Mouse (Mus musculus) left cerebral cortex, postnatal 10 days (tissue): ENCODE measurements around the gene BC005561. TPM values are rescaled to one million over a fixed set of nuclear protein-coding genes. Genes with fewer than 3 reads are reported as not detected.

ENCODE experiments used
- DNase-seq, 2 experiments: peaks; one replicate each; pipeline ENCODE4 v3.0.0; 2021 to 2022; ENCODE audit warnings: low spot score in 2 of 2, mixed read lengths in 1 of 2; ENCODE audit errors: extremely low spot score in 1 of 2
- intact Hi-C: fragments of 180-260 bp; cut with DNase I; formaldehyde crosslinking; loops from one replicate; pipeline ENCODE4 v1.15.1; 2025
- total RNA-seq, 2 experiments: library from RNA; stranded (reverse); gene quantifications; 2 replicates each; pipeline ENCODE4 v1.2.3; 2021

Gene BC005561
- total RNA-seq: 10 to 100 TPM; 13.6 to 15.3 TPM

DNA sequence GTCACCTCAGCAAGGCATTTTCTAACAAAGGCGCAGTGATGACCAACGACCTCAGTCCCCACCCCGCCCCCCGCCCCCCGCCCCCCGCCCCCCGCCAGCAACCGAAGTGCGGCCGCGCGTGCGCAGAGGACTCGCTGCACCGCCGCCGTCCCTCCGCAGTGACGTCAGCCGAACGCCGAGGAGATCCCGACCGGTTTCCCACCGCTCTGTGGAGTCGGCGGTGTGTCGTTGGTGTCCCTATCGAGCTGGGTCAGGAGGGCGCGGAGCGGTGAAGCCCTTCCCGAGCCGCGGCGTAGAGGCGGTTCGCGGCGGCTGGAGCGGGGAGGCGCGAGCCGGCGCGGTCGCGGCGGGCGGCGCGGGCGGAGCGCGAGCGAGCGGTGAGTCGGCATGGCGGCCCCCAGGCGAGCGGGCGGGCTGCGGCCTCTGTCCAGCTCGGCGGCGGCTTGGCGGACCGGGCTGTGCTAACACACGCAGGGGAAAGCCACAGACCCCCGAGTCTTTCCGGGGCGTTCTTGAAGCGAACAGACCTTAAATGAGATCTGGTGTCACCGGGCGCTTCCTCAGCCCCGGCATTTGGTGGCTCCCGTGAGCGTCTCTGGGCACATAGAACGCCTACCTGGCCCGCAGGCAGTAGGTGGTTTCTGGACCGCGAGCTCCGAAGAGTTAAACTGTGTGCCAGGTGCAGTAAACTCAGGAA lies at the start of gene BC005561:
Gene BC005561 (plus strand): TSS at position 158 of the 697 bp plus-strand sequence.
- peak; percentile 81 to 93 for DNase-seq
- intact Hi-C loops: no loop called here

DNA sequence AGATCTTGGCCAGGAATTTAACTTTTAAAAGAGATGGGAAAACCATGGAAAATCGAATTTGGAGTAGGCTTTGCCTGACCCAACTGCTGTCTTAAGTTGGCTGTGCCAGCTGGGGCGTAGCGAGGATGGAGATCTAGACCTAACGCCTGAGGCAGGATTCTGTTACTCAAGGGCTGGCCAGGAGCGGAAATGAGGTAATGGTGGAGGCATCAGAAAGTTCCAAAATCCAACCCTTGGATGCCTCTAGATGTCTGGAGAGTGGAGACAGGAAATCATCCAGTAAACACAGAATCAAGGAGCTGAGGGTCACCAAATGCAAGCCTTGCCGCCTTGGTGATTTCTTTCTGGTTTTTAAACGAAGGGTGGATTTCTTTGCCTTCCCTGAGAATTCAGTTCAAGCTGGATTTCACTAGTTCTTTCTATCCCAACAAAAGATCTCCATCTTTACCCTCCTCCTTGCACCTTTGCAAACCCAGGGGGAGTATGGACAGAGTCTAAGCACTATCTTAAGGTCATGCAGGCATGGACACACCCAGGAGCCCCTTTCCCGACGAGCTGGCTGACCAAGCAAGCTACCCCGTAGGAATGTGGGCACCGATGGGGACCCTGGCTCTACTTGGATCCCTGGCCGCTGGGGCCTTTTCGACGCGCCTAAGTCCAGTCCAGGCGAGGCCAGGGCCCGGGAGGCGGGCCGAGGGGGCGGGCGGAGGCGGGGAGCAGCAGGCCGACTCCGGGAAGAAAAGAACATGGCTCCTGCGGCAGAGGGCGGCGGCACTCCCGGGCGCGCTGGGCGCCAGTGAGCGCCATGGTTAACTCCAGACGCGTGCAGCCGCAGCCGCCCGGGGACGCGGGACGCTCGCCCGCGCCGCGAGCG lies 49.1 kb upstream of the BC005561 start, which contains the start of gene Pkd2:
Gene Pkd2 (plus strand): TSS at position 619 of the 874 bp plus-strand sequence.
- intact Hi-C loops: no loop called here
- DNase-seq: peak; percentile 46 to 89

GRCm38 (mm10) chr5:104459706-104460455 lies 48.3 kb upstream of the BC005561 start:
- peak; percentile 60 to 76 for DNase-seq
- intact Hi-C loops: no loop called here

DNA sequence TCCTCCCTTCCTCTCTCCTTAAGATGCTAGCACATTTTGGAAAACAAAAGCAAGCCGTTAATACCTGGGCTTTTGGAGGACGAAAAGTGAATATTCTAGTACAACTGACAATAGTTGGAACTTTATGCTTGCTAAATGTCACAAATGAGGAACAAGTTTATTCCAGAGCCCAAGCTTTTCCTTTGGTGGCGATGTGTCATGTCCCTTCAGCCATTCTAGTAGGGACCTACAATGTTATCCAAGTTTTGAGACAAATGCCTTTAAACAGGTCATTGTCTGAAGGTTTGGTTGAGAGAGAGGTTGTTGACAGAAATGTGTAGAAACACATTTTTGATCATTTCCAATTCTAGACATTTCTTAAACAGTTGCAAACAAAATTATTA lies 47.7 kb upstream of the BC005561 start:
- intact Hi-C loops: no loop called here
- DNase-seq: no peak

GRCm38 (mm10) chr5:104460856-104461255 lies 47.3 kb upstream of the BC005561 start:
- DNase-seq: no peak
- intact Hi-C loops: no loop called here

DNA sequence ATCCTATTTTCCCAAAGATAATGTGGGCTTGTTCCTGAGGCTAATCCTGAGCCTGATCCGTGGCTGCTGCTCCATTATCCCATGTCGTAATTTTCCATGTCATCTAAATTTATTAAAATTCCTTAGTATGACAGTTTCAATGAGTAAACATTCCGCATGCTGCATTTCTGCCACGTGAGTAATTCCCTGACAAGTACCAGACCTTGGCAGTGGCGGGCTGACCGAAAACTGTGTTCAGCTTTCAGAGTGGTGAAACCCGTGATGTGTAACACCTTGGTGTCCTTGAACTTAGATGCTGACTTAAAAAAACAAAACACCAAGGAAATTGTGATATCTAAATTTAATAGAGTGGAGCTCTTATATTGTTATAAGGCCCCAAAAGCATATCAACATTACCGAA lies 42.9 kb upstream of the BC005561 start:
- DNase-seq: no peak
- intact Hi-C loops: no loop called here

DNA sequence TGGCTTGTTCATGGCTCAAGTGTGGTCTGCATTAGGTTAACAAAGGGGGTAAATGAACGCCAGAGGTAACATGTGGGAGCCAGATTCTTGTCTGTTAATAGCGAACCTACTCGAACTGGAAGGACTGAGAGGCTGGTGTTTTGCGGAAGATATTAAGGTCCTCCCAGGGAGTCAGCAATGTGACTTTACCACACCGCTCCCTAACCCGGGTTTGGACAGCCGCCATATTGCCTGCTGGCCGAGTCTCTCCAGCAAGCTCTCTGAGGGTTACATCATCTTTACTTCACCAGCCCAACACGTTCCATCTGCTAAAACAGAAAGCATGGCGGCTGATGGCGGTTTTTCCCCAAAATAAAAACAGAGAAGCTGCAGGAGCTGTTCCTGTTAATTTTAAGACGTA lies 42.4 kb upstream of the BC005561 start:
- DNase-seq: peak in 1 of 2 experiments; percentile 65
- intact Hi-C loops: no loop called here

- intact Hi-C loops: no loop called here
Observed at GRCm38 (mm10) chr5:104466816-104467215, 41.3 kb upstream of the BC005561 start.

DNA sequence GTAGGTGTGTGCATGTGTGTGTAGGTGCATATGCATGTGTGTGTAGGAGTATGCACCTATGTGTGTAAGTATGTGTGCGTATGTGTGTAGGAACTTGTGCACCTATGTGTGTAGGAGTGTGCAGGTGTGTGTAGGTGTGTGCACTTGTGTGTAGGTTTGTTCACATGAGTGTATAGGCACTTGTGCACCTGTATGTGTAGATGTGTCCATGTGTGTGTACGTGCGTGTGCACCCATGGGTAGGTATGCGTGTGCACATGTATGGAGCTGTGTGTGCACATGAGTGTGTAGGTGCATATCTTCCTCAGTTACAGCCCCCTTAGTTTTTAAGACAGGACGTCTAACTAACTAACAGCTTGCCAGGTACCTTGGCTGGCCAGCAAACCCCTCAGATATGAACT lies 39.6 kb upstream of the BC005561 start:
- intact Hi-C loops: no loop called here
- DNase-seq: no peak

More at GRCm38 (mm10) chr5:104466816-104467215, 41.3 kb upstream of the BC005561 start:
- no peak for DNase-seq

DNA sequence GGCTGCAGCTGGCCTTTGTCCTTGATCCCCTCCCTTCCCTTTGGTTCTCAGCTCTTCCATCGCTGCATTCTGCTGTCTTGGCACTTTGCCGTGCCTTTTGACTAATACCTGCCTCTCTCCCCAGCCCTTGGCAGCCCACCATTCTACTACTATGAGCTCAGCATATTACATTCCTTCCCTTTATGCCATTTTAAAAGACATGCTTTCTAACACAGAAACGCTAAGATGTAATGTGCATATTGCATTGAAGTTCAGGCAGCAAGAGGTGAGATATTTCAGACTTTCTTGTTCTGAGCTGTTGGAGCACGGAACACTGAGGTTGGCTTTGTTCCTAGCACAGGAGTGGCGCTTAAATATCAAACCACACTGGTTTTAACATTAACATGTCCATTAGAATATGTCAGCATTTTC lies 37.2 kb upstream of the BC005561 start:
- no peak for DNase-seq
- intact Hi-C loops: no loop called here

DNA sequence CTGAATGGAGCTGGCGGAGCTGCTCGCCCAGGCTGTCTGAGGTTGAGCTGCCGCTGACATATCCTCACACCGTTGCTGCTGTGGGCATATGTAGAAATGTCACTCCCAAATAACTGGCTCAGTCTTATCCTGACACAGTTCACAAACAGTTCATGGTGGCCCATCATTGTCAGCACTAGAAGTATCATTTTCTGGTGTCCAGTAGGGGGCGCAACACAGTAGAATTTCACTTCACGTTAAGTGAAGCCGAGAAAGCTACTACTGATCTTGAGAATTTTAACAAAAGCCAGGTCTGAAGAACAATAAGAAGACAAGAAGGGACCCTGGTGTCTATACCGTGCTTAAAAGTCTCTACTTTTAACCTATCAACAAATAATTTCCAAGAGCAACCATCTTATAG lies 35.8 kb upstream of the BC005561 start:
- intact Hi-C loops: no loop called here
- peak in 1 of 2 experiments; percentile 48 for DNase-seq

GRCm38 (mm10) chr5:104480367-104480766 lies 27.8 kb upstream of the BC005561 start:
- no peak for DNase-seq
- intact Hi-C loops: loop anchor here (10.0 kb wide), 1 partner anchor 844 kb away; no protein-coding TSS in a partner anchor

GRCm38 (mm10) chr5:104482856-104483255 lies 25.3 kb upstream of the BC005561 start:
- no peak for DNase-seq
- intact Hi-C loops: loop anchor here (10.0 kb wide), 1 partner anchor 842 kb away; no protein-coding TSS in a partner anchor

- intact Hi-C loops: no loop called here
Observed at GRCm38 (mm10) chr5:104491561-104491960, 16.6 kb upstream of the BC005561 start.

GRCm38 (mm10) chr5:104504883-104505282 lies 3.3 kb upstream of the BC005561 start:
- intact Hi-C loops: no loop called here
- no peak for DNase-seq

More at GRCm38 (mm10) chr5:104491561-104491960, 16.6 kb upstream of the BC005561 start:
- DNase-seq: no peak

DNA sequence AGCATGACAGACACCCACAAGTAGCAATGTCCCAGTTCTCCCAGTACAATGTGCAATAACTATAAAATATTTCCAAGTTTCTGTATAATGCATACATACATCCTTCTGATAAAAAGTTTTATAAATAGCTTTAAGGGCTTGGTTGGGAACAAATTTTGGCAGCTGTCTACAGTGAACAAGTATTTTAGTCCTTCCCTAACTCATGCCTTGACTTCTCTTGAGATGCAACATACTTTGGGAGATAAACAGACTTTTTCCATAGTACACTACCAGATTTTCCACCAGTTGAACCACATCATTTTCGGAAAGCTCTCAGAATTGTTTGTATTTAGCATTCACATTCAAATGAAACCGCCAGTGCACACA lies 340 bp upstream of the BC005561 start:
- intact Hi-C loops: no loop called here
- no peak for DNase-seq

- intact Hi-C loops: no loop called here
- no peak for DNase-seq
Observed at GRCm38 (mm10) chr5:104511211-104511610, 3.1 kb downstream of the BC005561 start.

GRCm38 (mm10) chr5:104538612-104539011 lies 30.5 kb downstream of the BC005561 start:
- DNase-seq: no peak
- intact Hi-C loops: no loop called here

DNA sequence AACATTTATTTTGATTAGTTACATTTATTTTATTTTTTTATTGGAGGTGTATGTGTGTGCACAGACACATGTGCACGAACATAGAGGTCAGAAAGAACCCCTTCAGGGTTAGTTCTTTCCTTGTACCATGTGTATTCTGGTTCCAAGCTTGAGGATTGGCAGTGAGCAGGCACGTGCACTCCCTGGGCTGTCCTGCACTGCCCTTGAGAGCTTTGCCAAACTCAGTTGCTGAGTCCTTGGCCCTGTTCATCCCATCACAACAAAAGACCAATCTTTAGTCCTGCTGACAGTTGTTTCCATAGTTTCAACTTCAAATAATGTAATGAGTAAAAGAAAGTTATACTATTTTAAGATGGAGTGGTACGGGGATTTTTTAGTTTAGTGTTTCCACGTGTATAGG lies 31.2 kb downstream of the BC005561 start:
- intact Hi-C loops: no loop called here
- DNase-seq: no peak
